Mouse (Mus musculus) hindbrain, postnatal 0 days (tissue): ENCODE data around the gene 2310057N15Rik. TPM values are rescaled to one million over a fixed set of nuclear protein-coding genes. Genes with fewer than 3 reads are reported as not detected.
A peak's percentile ranks its signal among the peaks of the same experiment; 100 is the strongest.

ENCODE experiments used
- ATAC-seq: fragments of 200-750 bp; cut with Nextera tagmentation; 2 replicates; pipeline ENCODE4 v1.8.0; 2017; ENCODE audit warnings: mild to moderate bottlenecking, moderate TSS enrichment, moderate library complexity
- DNase-seq: peaks from one replicate; pipeline ENCODE4 v3.0.0-alpha.2; 2015; ENCODE audit warnings: low spot score
- H3K27ac ChIP-seq: fragments of 300-500 bp; sonication (generic); 2 replicates; pipeline ENCODE4 v1.5.1; 2014; ENCODE audit warnings: mild to moderate bottlenecking
- H3K27me3 ChIP-seq: fragments of 300-500 bp; sonication (generic); 2 replicates; pipeline ENCODE4 v1.6.1; 2014; ENCODE audit warnings: low read length, mixed read lengths; ENCODE audit not compliant: insufficient read depth
- H3K36me3 ChIP-seq: fragments of 300-500 bp; sonication (generic); 2 replicates; pipeline ENCODE4 v1.6.1; 2014; ENCODE audit warnings: low read length, mixed read lengths; ENCODE audit not compliant: insufficient read depth
- H3K4me1 ChIP-seq: fragments of 300-500 bp; sonication (generic); 2 replicates; pipeline ENCODE4 v1.6.1; 2014; ENCODE audit warnings: antibody characterized with exemption, low read length, mixed read lengths; ENCODE audit not compliant: insufficient read depth
- H3K4me2 ChIP-seq: fragments of 300-500 bp; sonication (generic); 2 replicates; pipeline ENCODE4 v1.6.1; 2014; ENCODE audit warnings: low read depth, mild to moderate bottlenecking, low read length, moderate library complexity, mixed read lengths
- H3K4me3 ChIP-seq: fragments of 300-500 bp; sonication (generic); 2 replicates; pipeline ENCODE4 v1.5.1; 2014; ENCODE audit warnings: low read length
- H3K9ac ChIP-seq: fragments of 300-500 bp; sonication (generic); replicated peaks from 2 replicates; pipeline ENCODE4 v1.6.1; 2014; ENCODE audit warnings: mild to moderate bottlenecking, low read length, moderate library complexity, mixed read lengths
- H3K9me3 ChIP-seq: fragments of 300-500 bp; sonication (generic); 2 replicates; pipeline ENCODE4 v1.6.1; 2016; ENCODE audit warnings: low read length, mixed read lengths
- CTCF ChIP-seq: IDR thresholded peaks from 2 replicates; pipeline ENCODE4 v1.5.1; 2016; ENCODE audit warnings: antibody characterized with exemption, control low read depth, low read depth
- WGBS: fragments of 180-500 bp; shearing (Covaris S2); extraction: QIAGEN DNeasy Blood & Tissue Kit; methylation state at CpG from one replicate; pipeline ENCODE4 v1.1.7; 2014; 5-methylcytosine and 5-hydroxymethylcytosine counted together
- polyA plus RNA-seq: library from polyadenylated mRNA; unstranded; fragments of >200 nt; fragmentation: Nextera tagmentation; extraction: Ambion mirVana; gene quantifications from 2 replicates; pipeline ENCODE4 v1.2.1, GENCODE M21; 2015
- total RNA-seq: library from RNA; depleted of rRNA; stranded (reverse); fragments of >200 nt; gene quantifications from 2 replicates; pipeline ENCODE4 v1.2.3, GENCODE M21; 2014; rRNA removed

2310057N15Rik gene
- total and polyA plus RNA-seq, 2 experiments from 2014 or later: not detected

GRCm38 (mm10) chr16:88747943-88748342, 26.1 kb downstream of the 2310057N15Rik start:
- no peaks in the 10 kb centered on the region for H3K4me1 ChIP-seq
- no peak overlapping the region for H3K4me3 ChIP-seq
- H3K27ac ChIP-seq: no peak overlapping the region
- no peaks in the 10 kb centered on the region for H3K9me3 ChIP-seq
- WGBS: 56% methylated on average over 4 of the region's 4 CpGs
- H3K9ac ChIP-seq: no peak overlapping the region
- no peak overlapping the region for H3K4me2 ChIP-seq
- no peaks in the 10 kb centered on the region for H3K27me3 ChIP-seq
- DNase-seq (no peak), ATAC-seq (no peak)
- TF ChIP-seq CTCF: no peak
- H3K36me3 ChIP-seq: no peaks in the 10 kb centered on the region

GRCm38 (mm10) chr16:88744750-88745340, 29.2 kb downstream of the 2310057N15Rik start:
- Histone ChIP-seq H3K4me3 (no peak overlapping the region), H3K4me1 (no peaks in the 10 kb centered on the region), H3K4me2 (no peak overlapping the region), H3K9ac (no peak overlapping the region), H3K36me3 (no peaks in the 10 kb centered on the region), H3K9me3 (no peaks in the 10 kb centered on the region), H3K27me3 (no peaks in the 10 kb centered on the region), H3K27ac (no peak overlapping the region)
- DNase-seq: peak; percentile 35
- WGBS: 68% methylated on average over 4 of the region's 4 CpGs
- ATAC-seq: no peak
- TF ChIP-seq CTCF: no peak

DNA sequence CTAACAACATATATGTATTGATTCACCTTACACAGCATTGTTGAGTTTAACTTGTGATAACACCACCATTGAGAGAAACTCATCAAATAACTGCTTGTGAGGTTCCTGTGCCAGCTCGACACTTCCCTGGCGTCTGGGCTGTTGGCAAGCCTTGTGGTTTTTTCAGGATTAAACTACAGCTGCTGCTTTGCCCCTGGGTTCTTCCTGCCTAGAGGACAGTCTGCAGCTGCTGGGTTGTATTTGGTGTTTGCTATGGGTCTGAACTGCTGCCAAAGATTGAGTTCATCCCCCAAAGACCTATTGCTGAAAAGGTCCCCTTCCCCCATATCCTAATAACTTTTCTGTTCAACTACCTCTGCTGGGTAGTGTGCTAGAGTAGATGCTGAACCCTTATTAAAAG, 38.6 kb downstream of the 2310057N15Rik start:
- peak; percentile 63; the same call in 1 of the 2 replicates for ATAC-seq
- Histone ChIP-seq H3K9ac (no peak overlapping the region), H3K27me3 (no peaks in the 10 kb centered on the region), H3K4me1 (no peaks in the 10 kb centered on the region), H3K4me2 (no peak overlapping the region), H3K36me3 (no peaks in the 10 kb centered on the region), H3K9me3 (no peaks in the 10 kb centered on the region), H3K27ac (no peak overlapping the region), H3K4me3 (no peak overlapping the region)
- TF ChIP-seq CTCF: no peak
- 35% methylated on average over 2 of the region's 2 CpGs for WGBS
- DNase-seq: peak; percentile 65

- ATAC-seq (peak; percentile 67), DNase-seq (peak; percentile 37)
- Histone ChIP-seq H3K36me3 (no peaks in the 10 kb centered on the region), H3K27me3 (no peaks in the 10 kb centered on the region), H3K27ac (no peak within 1 kb of the TSS), H3K4me3 (no peak within 1 kb of the TSS), H3K9ac (no peak within 1 kb of the TSS), H3K4me1 (no peaks in the 10 kb centered on the region), H3K9me3 (no peaks in the 10 kb centered on the region), H3K4me2 (no peak within 1 kb of the TSS)
- WGBS: 74% methylated on average over 4 of the region's 4 CpGs
- TF ChIP-seq CTCF: no peak
Measured at GRCm38 (mm10) chr16:88728812-88729275, 45.2 kb downstream of the 2310057N15Rik start, which contains the start of gene Krtap13-1. Gene Krtap13-1, plus strand, starts transcription at chr16:88728862.

Other genes with a start within 250 kb of the 2310057N15Rik start
- gene Cldn8, start 211.0 kb downstream of the 2310057N15Rik start, total RNA-seq: not detected in 2 replicates
- gene Cldn8, start 211.0 kb downstream of the 2310057N15Rik start, polyA plus RNA-seq: not detected in 2 replicates
- not detected in 2 replicates for gene Krtap24-1, start 161.9 kb downstream of the 2310057N15Rik start, total RNA-seq
- not detected in 2 replicates for gene Krtap24-1, start 161.9 kb downstream of the 2310057N15Rik start, polyA plus RNA-seq
- gene 2310079G19Rik, start 146.5 kb downstream of the 2310057N15Rik start, total RNA-seq: not detected in 2 replicates
- not detected in 2 replicates for gene 2310079G19Rik, start 146.5 kb downstream of the 2310057N15Rik start, polyA plus RNA-seq
- gene Krtap26-1, start 126.4 kb downstream of the 2310057N15Rik start, total RNA-seq: not detected in 2 replicates
- gene Krtap26-1, start 126.4 kb downstream of the 2310057N15Rik start, polyA plus RNA-seq: not detected in 2 replicates
- gene Krtap27-1, start 102.5 kb downstream of the 2310057N15Rik start, total RNA-seq: not detected in 2 replicates
- gene Krtap27-1, start 102.5 kb downstream of the 2310057N15Rik start, polyA plus RNA-seq: not detected in 2 replicates
- gene 2310061N02Rik, start 66.2 kb downstream of the 2310057N15Rik start, total RNA-seq: not detected in 2 replicates
- not detected in 2 replicates for gene 2310061N02Rik, start 66.2 kb downstream of the 2310057N15Rik start, polyA plus RNA-seq
- not detected in 2 replicates for gene Krtap13-1, start 45.3 kb downstream of the 2310057N15Rik start, total RNA-seq
- not detected in 2 replicates for gene Krtap13-1, start 45.3 kb downstream of the 2310057N15Rik start, polyA plus RNA-seq
- gene Krtap13, start 22.6 kb downstream of the 2310057N15Rik start, total RNA-seq: not detected in 2 replicates
- gene Krtap13, start 22.6 kb downstream of the 2310057N15Rik start, polyA plus RNA-seq: not detected in 2 replicates
- not detected in 2 replicates for gene 2310034C09Rik, start 15.4 kb downstream of the 2310057N15Rik start, total RNA-seq
- not detected in 2 replicates for gene 2310034C09Rik, start 15.4 kb downstream of the 2310057N15Rik start, polyA plus RNA-seq
- not detected in 2 replicates for gene Gm5965, start 3.7 kb upstream of the 2310057N15Rik start, total RNA-seq
- gene Gm5965, start 3.7 kb upstream of the 2310057N15Rik start, polyA plus RNA-seq: not detected in 2 replicates
- gene Gm20741, start 38.0 kb upstream of the 2310057N15Rik start, total RNA-seq: not detected in 2 replicates
- gene Gm20741, start 38.0 kb upstream of the 2310057N15Rik start, polyA plus RNA-seq: not detected in 2 replicates
- gene Krtap15, start 46.0 kb upstream of the 2310057N15Rik start, total RNA-seq: not detected in 2 replicates
- gene Krtap15, start 46.0 kb upstream of the 2310057N15Rik start, polyA plus RNA-seq: not detected in 2 replicates
- gene Krtap14, start 51.9 kb upstream of the 2310057N15Rik start, total RNA-seq: not detected in 2 replicates
- not detected in 2 replicates for gene Krtap14, start 51.9 kb upstream of the 2310057N15Rik start, polyA plus RNA-seq
- not detected in 2 replicates for gene Krtap19-1, start 95.2 kb upstream of the 2310057N15Rik start, total RNA-seq
- gene Krtap19-1, start 95.2 kb upstream of the 2310057N15Rik start, polyA plus RNA-seq: not detected in 2 replicates
- not detected in 2 replicates for gene Krtap19-2, start 100.1 kb upstream of the 2310057N15Rik start, total RNA-seq
- not detected in 2 replicates for gene Krtap19-2, start 100.1 kb upstream of the 2310057N15Rik start, polyA plus RNA-seq
- gene Krtap19-3, start 103.8 kb upstream of the 2310057N15Rik start, total RNA-seq: not detected in 2 replicates
- gene Krtap19-3, start 103.8 kb upstream of the 2310057N15Rik start, polyA plus RNA-seq: not detected in 2 replicates
- gene Krtap19-4, start 110.9 kb upstream of the 2310057N15Rik start, total RNA-seq: not detected in 2 replicates
- not detected in 2 replicates for gene Krtap19-4, start 110.9 kb upstream of the 2310057N15Rik start, polyA plus RNA-seq
- gene Krtap19-5, start 122.3 kb upstream of the 2310057N15Rik start, total RNA-seq: not detected in 2 replicates
- not detected in 2 replicates for gene Krtap19-5, start 122.3 kb upstream of the 2310057N15Rik start, polyA plus RNA-seq
- not detected in 2 replicates for gene Krtap19-9b, start 158.1 kb upstream of the 2310057N15Rik start, total RNA-seq
- not detected in 2 replicates for gene Krtap19-9b, start 158.1 kb upstream of the 2310057N15Rik start, polyA plus RNA-seq
- not detected in 2 replicates for gene Krtap16-3, start 188.7 kb upstream of the 2310057N15Rik start, total RNA-seq
- not detected in 2 replicates for gene Krtap16-3, start 188.7 kb upstream of the 2310057N15Rik start, polyA plus RNA-seq
- not detected in 2 replicates for gene Krtap22-2, start 236.6 kb upstream of the 2310057N15Rik start, total RNA-seq
- gene Krtap22-2, start 236.6 kb upstream of the 2310057N15Rik start, polyA plus RNA-seq: not detected in 2 replicates
- not detected in 2 replicates for gene Gm10229, start 241.1 kb upstream of the 2310057N15Rik start, total RNA-seq
- gene Gm10229, start 241.1 kb upstream of the 2310057N15Rik start, polyA plus RNA-seq: not detected in 2 replicates